Mouse (Mus musculus) cerebellum, adult 2 months (tissue): Measurements from ENCODE around the gene Slc12a1.

Experiments
- CTCF ChIP-seq: fragments of 200-500 bp; IDR thresholded peaks from 2 replicates; pipeline ENCODE4 v1.5.1; 2011; ENCODE audit warnings: low read depth, mild to moderate bottlenecking, control low read depth, low read length, moderate library complexity, borderline replicate concordance; ENCODE audit not compliant: insufficient read depth
- POLR2A ChIP-seq: fragments of 200-500 bp; IDR thresholded peaks from 2 replicates; pipeline ENCODE4 v1.6.1; 2011; ENCODE audit warnings: low read length, control low read depth, borderline replicate concordance; ENCODE audit not compliant: insufficient read depth

- TF ChIP-seq POLR2A (no peak), CTCF (no peak)
Measured at GRCm38 (mm10) chr2:125255886-125256285, 103.6 kb downstream of the Slc12a1 start.
